Mouse (Mus musculus) adrenal gland, adult 8-10 months (tissue): Measurements from ENCODE around the gene Igflr1. TPM values are rescaled to one million over a fixed set of nuclear protein-coding genes. Genes with fewer than 3 reads are reported as not detected.

Source experiments
- DNase-seq: peaks from one replicate; pipeline ENCODE4 v3.0.0; 2022
- microRNA-seq, 2 experiments: library from miRNA; unstranded; fragments of <30 nt; microRNA quantifications; one replicate each; pipeline ENCODE4 v1.2.0; 2022
- total RNA-seq, 4 experiments: library from RNA; stranded (reverse); gene quantifications; 2 replicates each; pipeline ENCODE4 v1.2.4; 2022

Igflr1 gene
- total RNA-seq, 4 experiments from 2014 or later, result 2.1 to 7.9 (median 3.6) TPM

DNA sequence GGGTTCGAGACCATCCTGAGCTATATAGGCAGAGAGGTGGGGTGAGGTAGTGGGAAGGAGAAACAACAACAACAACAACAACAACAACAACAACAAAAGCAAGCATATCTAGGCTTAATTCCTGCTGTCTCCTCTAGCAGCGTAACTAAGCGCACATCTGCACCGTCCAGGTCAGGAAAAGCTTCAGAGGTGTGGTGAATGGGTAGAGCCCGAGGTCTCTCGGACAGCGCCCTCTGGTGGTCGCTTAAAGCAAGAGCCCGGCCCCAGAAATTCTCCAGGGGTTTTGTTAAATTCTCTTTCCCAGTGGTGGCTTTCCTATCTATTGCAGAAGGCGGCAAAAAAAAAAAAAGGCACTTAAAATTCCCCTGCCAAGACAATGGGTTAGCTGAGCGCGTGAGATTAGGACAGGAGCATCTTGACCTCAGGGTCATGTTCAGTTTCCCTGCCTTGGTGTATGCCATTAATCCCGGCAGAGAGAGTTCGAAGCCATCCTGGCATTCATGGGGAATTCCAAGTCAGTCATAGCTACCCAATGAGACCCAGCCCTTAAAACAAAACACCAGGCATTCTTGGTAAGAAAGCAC, 48.4 kb downstream of the Igflr1 start:
- no peak for DNase-seq

- no peak for DNase-seq
Measured at GRCm38 (mm10) chr7:30614454-30614853, 49.2 kb downstream of the Igflr1 start.

- DNase-seq, result peak; percentile 68
Measured at GRCm38 (mm10) chr7:30615049-30615760, 50.0 kb downstream of the Igflr1 start.

Small RNAs within 50 kb of the gene (microRNA-seq; reads per million reads assigned to microRNA genes)
- gene Gm38670 (1.0 to 1.6 reads per million in 2 experiments), gene Mir3569 (0.34 to 0.35 reads per million in 2 experiments)

Other genes starting within 250 kb of the Igflr1 start
- 1 to 10 TPM in 3 of 4 experiments, under 1 TPM in 1; 0.87 to 2.2 (median 1.8) TPM for gene E130208F15Rik, start 243.7 kb upstream of the Igflr1 start, total RNA-seq
- 10 to 100 TPM; 13.9 to 18.4 (median 16.1) TPM for gene Sdhaf1, start 241.5 kb upstream of the Igflr1 start, total RNA-seq
- 10 to 100 TPM; 11.5 to 15.8 (median 12.7) TPM for gene Lrfn3, start 202.7 kb upstream of the Igflr1 start, total RNA-seq
- gene Tyrobp, start 151.7 kb upstream of the Igflr1 start, total RNA-seq, result 10 to 100 TPM; 31.8 to 65.8 (median 51.1) TPM
- gene Hcst, start 145.6 kb upstream of the Igflr1 start, total RNA-seq, result 1 to 10 TPM in 3 of 4 experiments, under 1 TPM in 1; 0.98 to 2.3 (median 1.4) TPM
- gene Nfkbid, start 143.7 kb upstream of the Igflr1 start, total RNA-seq, result 1 to 10 TPM in 3 of 4 experiments, under 1 TPM in 1; 0.73 to 2.4 (median 1.7) TPM
- gene Aplp1, start 119.9 kb upstream of the Igflr1 start, total RNA-seq, result 10 to 100 TPM; 45.2 to 59.3 (median 46.7) TPM
- not detected for gene Kirrel2, start 107.7 kb upstream of the Igflr1 start, total RNA-seq
- not detected for gene Nphs1, start 107.1 kb upstream of the Igflr1 start, total RNA-seq
- under 1 TPM in 1 of 4 experiments, not detected in 3; 0.56 TPM for gene Prodh2, start 71.8 kb upstream of the Igflr1 start, total RNA-seq
- gene Arhgap33, start 30.4 kb upstream of the Igflr1 start, total RNA-seq, result 1 to 10 TPM; 2.2 to 9.4 (median 6.4) TPM
- 10 to 100 TPM; 23.5 to 56.3 (median 32.4) TPM for gene Hspb6, start 13.2 kb upstream of the Igflr1 start, total RNA-seq
- 10 to 100 TPM in 2 of 4 experiments, 1 to 10 TPM in 2; 9.1 to 13.4 (median 10.0) TPM for gene Proser3, start 13.1 kb upstream of the Igflr1 start, total RNA-seq
- 10 to 100 TPM; 56.1 to 65.5 (median 61.7) TPM for gene Lin37, start 5.6 kb upstream of the Igflr1 start, total RNA-seq
- gene U2af1l4, start 2.1 kb upstream of the Igflr1 start, total RNA-seq, result 10 to 100 TPM; 70.4 to 83.6 (median 73.1) TPM
- gene Gm49396, start 2.1 kb upstream of the Igflr1 start, total RNA-seq, result 10 to 100 TPM in 1 of 4 experiments, 1 to 10 TPM in 3; 2.9 to 11.3 (median 7.4) TPM
- gene Psenen, start 1.8 kb upstream of the Igflr1 start, total RNA-seq, result 100 to 1,000 TPM; 146 to 179 (median 164) TPM
- gene Kmt2b, start 23.3 kb downstream of the Igflr1 start, total RNA-seq, result 10 to 100 TPM; 36.8 to 65.3 (median 57.0) TPM
- 1 to 10 TPM in 1 of 4 experiments, under 1 TPM in 1, not detected in 2; 0.73 to 1.8 TPM for gene Zbtb32, start 33.5 kb downstream of the Igflr1 start, total RNA-seq
- under 1 TPM in 3 of 4 experiments, not detected in 1; 0.27 to 0.34 (median 0.31) TPM for gene Upk1a, start 47.4 kb downstream of the Igflr1 start, total RNA-seq
- gene Cox6b1, start 60.7 kb downstream of the Igflr1 start, total RNA-seq, result 1,000 to 10,000 TPM in 2 of 4 experiments, 100 to 1,000 TPM in 2; 538 to 1,102 (median 895) TPM
- gene Etv2, start 70.4 kb downstream of the Igflr1 start, total RNA-seq, result not detected
- 10 to 100 TPM; 76.5 to 93.6 (median 85.1) TPM for gene Rbm42, start 84.9 kb downstream of the Igflr1 start, total RNA-seq
- gene Haus5, start 99.6 kb downstream of the Igflr1 start, total RNA-seq, result 10 to 100 TPM in 3 of 4 experiments, 1 to 10 TPM in 1; 7.7 to 17.6 (median 12.1) TPM
- gene Pmis2, start 106.2 kb downstream of the Igflr1 start, total RNA-seq, result under 1 TPM in 1 of 4 experiments, not detected in 3; 0.75 TPM
- 10 to 100 TPM in 1 of 4 experiments, 1 to 10 TPM in 3; 2.5 to 12.3 (median 5.8) TPM for gene 2200002J24Rik, start 133.5 kb downstream of the Igflr1 start, total RNA-seq
- gene Atp4a, start 146.8 kb downstream of the Igflr1 start, total RNA-seq, result 10 to 100 TPM in 2 of 4 experiments, 1 to 10 TPM in 2; 2.9 to 15.5 (median 9.4) TPM
- gene Tmem147, start 164.1 kb downstream of the Igflr1 start, total RNA-seq, result 100 to 1,000 TPM; 179 to 210 (median 202) TPM
- not detected for gene Gapdhs, start 178.3 kb downstream of the Igflr1 start, total RNA-seq
- gene Sbsn, start 186.0 kb downstream of the Igflr1 start, total RNA-seq, result 100 to 1,000 TPM; 213 to 399 (median 309) TPM
- gene Dmkn, start 198.3 kb downstream of the Igflr1 start, total RNA-seq, result 1 to 10 TPM; 2.7 to 4.6 (median 4.2) TPM
- not detected for gene Krtdap, start 222.5 kb downstream of the Igflr1 start, total RNA-seq